ENCODE assay signal across 13 mouse cellular contexts in the genomic region with DNA sequence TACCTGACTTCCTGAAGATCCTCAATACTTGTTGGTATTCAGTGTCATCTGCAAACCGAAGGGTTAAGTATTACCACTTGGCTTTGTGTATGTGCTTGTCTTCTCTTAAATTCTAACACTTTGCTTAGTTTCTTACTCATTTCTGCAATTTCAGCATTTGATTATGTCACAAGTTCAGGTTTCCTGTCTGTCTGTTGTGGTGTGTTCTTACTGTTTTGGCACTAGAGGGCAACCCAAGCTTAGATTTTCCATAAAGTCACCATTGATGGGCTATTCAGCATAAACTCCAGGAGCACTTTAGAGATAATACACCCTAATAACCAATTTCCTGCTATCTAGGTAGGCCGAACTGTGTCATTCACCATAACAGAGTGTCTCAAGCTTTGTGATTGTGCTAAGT. TPM values are rescaled to one million over a fixed set of nuclear protein-coding genes. Genes with fewer than 3 reads are reported as not detected.
A peak's percentile ranks its signal among the peaks of the same experiment; 100 is the strongest.
DNase-seq lines count a peak whose midpoint lies in the region; ATAC-seq and TF ChIP-seq lines count a peak whose summit lies in the region.
"Had no signal": no experiment of that assay in that cellular context is flagged by ENCODE, and none has a peak within 500 bp of the region (broad histone marks: within the 10 kb centered on the region; RNA-seq: fewer than 3 reads in every experiment).

No protein-coding gene starts in this region.

- H3K27me3 ChIP-seq in forebrain, postnatal 0 days (ENCODE audit: insufficient read depth, low read length): no peaks in the 10 kb centered on the region; the same call in 1 of the 2 replicates
- H3K27me3 ChIP-seq in forebrain, embryonic 13.5 days: peaks cover 22% of the 10 kb centered on the region; the same call in 1 of the 2 replicates
- no peaks in the 10 kb centered on the region for H3K27me3 ChIP-seq in midbrain, embryonic 14.5 days (ENCODE audit: control insufficient read depth, insufficient read depth, low read length)
- H3K27me3 ChIP-seq in midbrain, embryonic 10.5 days (ENCODE audit: low read depth, poor library complexity, severe bottlenecking): peaks cover 87% of the 10 kb centered on the region
- H3K27me3 ChIP-seq in embryonic facial prominence, embryonic 14.5 days (replicated peaks; ENCODE audit: control insufficient read depth, insufficient read depth, low read length): peaks cover 4% of the 10 kb centered on the region; the same call in 1 of the 2 replicates

- TF ChIP-seq CTCF in forebrain, postnatal 0 days (IDR thresholded peaks at IDR 0.05; ENCODE audit: low read depth): peak; percentile 45

- no peak overlapping the region for H3K9ac ChIP-seq in forebrain, postnatal 0 days
- no peak overlapping the region for H3K9ac ChIP-seq in forebrain, embryonic 13.5 days
- no peak overlapping the region for H3K9ac ChIP-seq in midbrain, embryonic 14.5 days (replicated peaks; ENCODE audit: low read length)
- no peak overlapping the region for H3K9ac ChIP-seq in embryonic facial prominence, embryonic 14.5 days (ENCODE audit: low read depth, low read length)
- H3K9ac ChIP-seq: liver, embryonic 13.5 days; midbrain, embryonic 12.5 days had no signal

- H3K4me1 ChIP-seq in forebrain, postnatal 0 days (ENCODE audit: insufficient read depth): no peaks in the 10 kb centered on the region
- H3K4me1 ChIP-seq in forebrain, embryonic 13.5 days: no peaks in the 10 kb centered on the region
- H3K4me1 ChIP-seq in midbrain, embryonic 14.5 days (ENCODE audit: control insufficient read depth, insufficient read depth, low read length): no peaks in the 10 kb centered on the region
- H3K4me1 ChIP-seq in midbrain, embryonic 10.5 days: no peaks in the 10 kb centered on the region
- H3K4me1 ChIP-seq in embryonic facial prominence, embryonic 14.5 days (ENCODE audit: control insufficient read depth, insufficient read depth, low read length): no peaks in the 10 kb centered on the region
- H3K4me1 ChIP-seq: liver, embryonic 13.5 days; midbrain, embryonic 12.5 days had no signal

- no peak for ATAC-seq in forebrain, postnatal 0 days
- ATAC-seq in forebrain, embryonic 13.5 days: no peak
- no peak for ATAC-seq in midbrain, embryonic 14.5 days (ENCODE audit: low FRiP score, low TSS enrichment)
- ATAC-seq in embryonic facial prominence, embryonic 14.5 days (ENCODE audit: low read depth): no peak

- H3K36me3 ChIP-seq in forebrain, postnatal 0 days (ENCODE audit: insufficient read depth): no peaks in the 10 kb centered on the region
- H3K36me3 ChIP-seq in forebrain, embryonic 13.5 days (ENCODE audit: poor library complexity, severe bottlenecking): no peaks in the 10 kb centered on the region
- H3K36me3 ChIP-seq in midbrain, embryonic 14.5 days (ENCODE audit: control insufficient read depth, insufficient read depth, low read length): no peaks in the 10 kb centered on the region
- no peaks in the 10 kb centered on the region for H3K36me3 ChIP-seq in midbrain, embryonic 10.5 days
- H3K36me3 ChIP-seq in embryonic facial prominence, embryonic 14.5 days (ENCODE audit: control insufficient read depth, insufficient read depth, low read length): no peaks in the 10 kb centered on the region
- H3K36me3 ChIP-seq: liver, embryonic 13.5 days; midbrain, embryonic 12.5 days had no signal

- no peak overlapping the region for H3K4me3 ChIP-seq in forebrain, postnatal 0 days (ENCODE audit: low read depth, low read length)
- H3K4me3 ChIP-seq in forebrain, embryonic 13.5 days: no peak overlapping the region
- no peak overlapping the region for H3K4me3 ChIP-seq in midbrain, embryonic 14.5 days (replicated peaks; ENCODE audit: low read depth, low read length)
- no peak overlapping the region for H3K4me3 ChIP-seq in midbrain, embryonic 10.5 days
- no peak overlapping the region for H3K4me3 ChIP-seq in embryonic facial prominence, embryonic 14.5 days (ENCODE audit: low read depth, low read length)
- H3K4me3 ChIP-seq: liver, embryonic 13.5 days; midbrain, embryonic 12.5 days had no signal

- WGBS in forebrain, postnatal 0 days: 80% methylated on average over 2 of the region's 2 CpGs
- 75% methylated on average over 2 of the region's 2 CpGs for WGBS in forebrain, embryonic 13.5 days
- WGBS in midbrain, embryonic 14.5 days: 80% methylated on average over 2 of the region's 2 CpGs
- 85% methylated on average over 2 of the region's 2 CpGs for WGBS in midbrain, embryonic 10.5 days
- WGBS in embryonic facial prominence, embryonic 14.5 days: 63% methylated on average over 2 of the region's 2 CpGs

- no peaks in the 10 kb centered on the region for H3K9me3 ChIP-seq in forebrain, postnatal 0 days (ENCODE audit: low read length)
- no peaks in the 10 kb centered on the region for H3K9me3 ChIP-seq in forebrain, embryonic 13.5 days (replicated peaks)
- no peaks in the 10 kb centered on the region for H3K9me3 ChIP-seq in midbrain, embryonic 14.5 days (ENCODE audit: control insufficient read depth, low read length)
- no peaks in the 10 kb centered on the region for H3K9me3 ChIP-seq in midbrain, embryonic 10.5 days (replicated peaks)
- no peaks in the 10 kb centered on the region for H3K9me3 ChIP-seq in embryonic facial prominence, embryonic 14.5 days (ENCODE audit: control insufficient read depth, low read length)
- H3K9me3 ChIP-seq: liver, embryonic 13.5 days; midbrain, embryonic 12.5 days had no signal

- no peak overlapping the region for H3K27ac ChIP-seq in forebrain, postnatal 0 days (ENCODE audit: low read depth, low read length)
- no peak overlapping the region for H3K27ac ChIP-seq in forebrain, embryonic 13.5 days
- H3K27ac ChIP-seq in midbrain, embryonic 14.5 days (replicated peaks; ENCODE audit: low read depth, low read length): no peak overlapping the region
- H3K27ac ChIP-seq in midbrain, embryonic 10.5 days (replicated peaks): no peak overlapping the region
- H3K27ac ChIP-seq in embryonic facial prominence, embryonic 14.5 days (replicated peaks; ENCODE audit: low read depth, low read length): no peak overlapping the region
- H3K27ac ChIP-seq: liver, embryonic 13.5 days; midbrain, embryonic 12.5 days had no signal

- DNase-seq in forebrain, postnatal 0 days: peak; percentile 5
- DNase-seq in midbrain, embryonic 14.5 days: peak; percentile 31
- DNase-seq in midbrain, embryonic 10.5 days (ENCODE audit: low spot score): no peak
- DNase-seq in embryonic facial prominence, embryonic 14.5 days (ENCODE audit: low spot score): peak; percentile 2
- DNase-seq in right cerebral cortex, postnatal 4 days: no peak
- no peak for DNase-seq in thymus, postnatal 14 days
- no peak for DNase-seq in urinary bladder, postnatal 10 days (ENCODE audit: low spot score)
- DNase-seq: adrenal gland, adult 8-10 months; cerebellum, postnatal 25 days; liver, embryonic 13.5 days had no signal

- H3K4me2 ChIP-seq in forebrain, postnatal 0 days (ENCODE audit: low read depth): no peak overlapping the region
- H3K4me2 ChIP-seq in forebrain, embryonic 13.5 days: no peak overlapping the region
- no peak overlapping the region for H3K4me2 ChIP-seq in midbrain, embryonic 14.5 days (ENCODE audit: low read length)
- H3K4me2 ChIP-seq in embryonic facial prominence, embryonic 14.5 days (ENCODE audit: low read depth, low read length): no peak overlapping the region
- H3K4me2 ChIP-seq: heart, embryonic 11.5 days; liver, embryonic 13.5 days; midbrain, embryonic 12.5 days had no signal

RNA-seq across cellular contexts. Expression of a gene that starts 47.0 kb away (rescaled TPM):
- 126 and 172 TPM in 2 replicates for total RNA-seq in forebrain, postnatal 0 days (2014; rRNA removed)
- 129 and 183 TPM in 2 replicates for polyA plus RNA-seq in forebrain, postnatal 0 days (2015; fragmentation: Nextera tagmentation; extraction: Ambion mirVana)
- polyA plus RNA-seq in forebrain, embryonic 13.5 days (2015; fragmentation: Nextera tagmentation; extraction: Ambion mirVana): 82.3 and 91.9 TPM in 2 replicates
- 142 and 145 TPM in 2 replicates for polyA plus RNA-seq in midbrain, embryonic 14.5 days (2014; fragmentation: Nextera tagmentation; extraction: Ambion mirVana)
- 31.1 and 45.2 TPM in 2 replicates for polyA plus RNA-seq in midbrain, embryonic 10.5 days (2016; fragmentation: Nextera tagmentation; extraction: Ambion mirVana)
- 18.6 and 19.0 TPM in 2 replicates for polyA plus RNA-seq in embryonic facial prominence, embryonic 14.5 days (2014; fragmentation: Nextera tagmentation; extraction: Ambion mirVana)

Comparison
In these comparisons a context has a peak if more than half of its experiments do, and no peak if none do; other contexts are left out.
1. DNase-seq: peak in forebrain, postnatal 0 days (single experiment), midbrain, embryonic 14.5 days (single experiment) and embryonic facial prominence, embryonic 14.5 days (single experiment); none in midbrain, embryonic 10.5 days (single experiment), right cerebral cortex, postnatal 4 days (single experiment), thymus, postnatal 14 days (single experiment) and urinary bladder, postnatal 10 days (single experiment).